Mouse (Mus musculus): Measurements from ENCODE around the gene Nnmt.

The Nnmt gene

GRCm38 (mm10) chr9:48604939-48605598 is at the start of gene Nnmt:
Gene Nnmt (minus strand): TSS chr9:48605153.
- DNase-seq = no peak

- no peak for DNase-seq
These were observed 49.8 kb upstream of the Nnmt start for GRCm38 (mm10) chr9:48654730-48655129.

DNA sequence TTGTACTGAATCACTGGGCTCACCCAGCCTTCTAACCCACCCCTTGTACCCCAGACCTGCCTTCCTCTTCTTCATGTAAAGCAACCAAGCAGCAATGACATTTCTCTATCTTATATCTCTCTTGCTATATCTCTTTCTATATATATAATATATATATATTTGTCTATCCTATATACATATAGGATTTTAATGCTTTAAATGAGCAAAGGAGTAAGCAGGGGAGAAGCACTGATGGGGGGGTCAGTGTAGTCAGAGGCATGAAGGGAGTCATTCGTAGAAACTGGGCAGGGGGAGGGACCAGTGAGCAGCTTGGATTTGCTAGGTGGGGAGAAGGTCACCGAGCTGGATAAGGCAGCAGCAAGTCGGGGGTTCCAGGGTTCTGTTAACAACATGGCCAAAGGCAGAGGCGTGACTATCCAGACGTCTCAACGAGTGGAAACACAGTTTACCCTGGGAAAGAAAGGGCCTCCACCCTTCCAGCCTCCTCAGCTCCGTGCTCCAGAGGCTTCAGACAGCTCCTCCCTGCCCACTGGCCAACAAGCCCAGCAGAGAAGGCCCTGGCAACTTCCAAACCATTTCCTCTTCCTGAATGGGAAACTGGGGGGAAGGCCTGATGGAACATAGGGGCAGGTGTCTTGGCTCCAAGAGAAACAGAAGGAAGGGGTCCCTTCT is 48.6 kb upstream of the Nnmt start:
- no peak for DNase-seq

DNA sequence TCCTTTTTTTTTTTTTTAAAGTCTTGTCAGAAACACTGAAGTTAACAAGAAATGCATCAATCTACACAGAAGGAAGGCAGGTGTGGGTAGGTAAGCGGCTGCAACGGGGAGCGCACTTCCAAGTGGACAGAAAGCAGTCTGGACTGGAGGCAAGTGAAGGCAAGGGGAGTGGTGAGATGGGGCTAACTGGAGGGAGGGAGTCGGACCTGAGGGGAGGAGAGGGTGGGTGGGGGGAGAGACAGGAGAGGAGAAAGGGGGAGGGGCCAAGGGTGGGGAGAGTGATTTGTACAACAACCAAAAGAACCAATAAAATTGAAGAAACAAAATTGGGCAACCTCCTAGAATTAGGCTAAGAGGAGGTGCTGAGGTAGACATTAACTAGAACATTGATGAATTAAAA is 47.1 kb upstream of the Nnmt start:
- DNase-seq = no peak

- no peak for DNase-seq
These were observed 45.9 kb upstream of the Nnmt start for GRCm38 (mm10) chr9:48650846-48651245.

DNA sequence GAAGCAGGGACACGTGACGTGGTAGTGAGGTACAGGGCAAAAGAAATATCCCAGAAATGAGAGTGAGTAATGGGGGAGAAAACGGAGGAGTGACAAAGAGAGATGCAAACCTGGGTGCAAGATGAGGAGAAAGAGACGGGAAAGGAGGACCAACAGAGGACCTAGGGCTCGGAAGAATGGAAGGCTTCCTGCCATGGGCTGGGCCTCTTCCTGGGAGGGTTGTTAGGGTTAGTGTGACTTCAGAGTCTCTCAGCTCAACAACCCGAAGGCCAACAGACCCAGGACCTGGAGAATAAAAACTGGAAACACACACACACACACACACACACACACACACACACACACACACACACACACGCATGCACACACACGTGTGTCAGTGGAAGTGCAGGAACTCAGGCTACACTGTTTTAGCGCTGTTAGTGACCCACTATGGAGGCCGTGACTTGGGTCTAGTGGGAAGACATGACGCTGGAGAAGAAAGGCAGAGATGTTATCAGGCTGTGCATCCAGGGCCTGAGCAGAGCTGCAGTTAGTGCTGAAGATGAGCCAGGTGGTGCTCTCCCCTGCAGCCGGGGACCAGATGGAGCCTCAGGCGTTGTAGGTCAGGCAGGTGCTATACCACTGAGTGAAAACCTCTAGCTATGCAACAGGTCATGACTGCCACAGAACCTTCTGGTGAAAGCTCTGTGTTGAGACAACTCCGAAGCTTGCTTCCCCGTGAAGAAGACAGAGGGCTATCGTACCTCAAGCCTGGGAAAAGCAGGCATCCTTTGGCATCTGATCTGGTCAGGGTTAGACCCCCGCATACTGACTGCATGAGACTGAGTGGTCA is 45.1 kb upstream of the Nnmt start:
- DNase-seq = peak; percentile 67

DNA sequence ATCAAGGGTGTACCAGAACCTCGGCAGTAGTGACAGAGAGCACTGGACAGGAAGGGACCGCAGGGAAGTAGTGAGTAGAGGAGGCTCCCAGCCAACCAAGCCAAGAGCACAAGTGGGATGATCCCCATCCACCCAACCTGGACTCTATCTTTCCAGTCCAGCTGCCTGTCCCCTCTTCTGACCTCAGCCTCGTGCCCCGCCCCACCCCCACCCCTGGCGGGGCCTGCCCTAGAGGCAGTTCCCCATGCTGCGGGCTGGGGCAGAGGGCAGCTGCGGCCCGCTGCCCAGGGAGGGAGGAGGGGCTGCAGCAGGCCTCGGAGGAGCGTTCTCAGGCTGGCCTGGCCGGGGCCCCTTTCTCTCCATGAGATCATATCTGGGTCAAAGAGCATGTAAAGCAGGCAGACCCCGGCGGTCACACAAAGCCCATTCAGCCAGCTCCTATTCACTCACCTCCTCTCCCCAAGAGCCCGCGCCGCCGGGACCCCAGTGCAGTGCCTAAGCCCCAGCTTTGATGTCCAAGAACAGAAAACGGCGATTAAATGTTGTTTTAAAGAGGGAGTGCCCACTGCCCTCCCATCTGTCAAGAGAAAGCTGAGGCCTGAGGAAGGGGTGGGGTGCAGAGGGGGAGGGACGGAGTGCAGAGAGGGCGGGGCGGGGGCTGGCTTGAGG is 44.3 kb upstream of the Nnmt start:
- DNase-seq = peak; percentile 29

- DNase-seq = no peak
These were observed 43.5 kb upstream of the Nnmt start for GRCm38 (mm10) chr9:48648285-48649097.

- DNase-seq = no peak
These were observed 42.8 kb upstream of the Nnmt start for GRCm38 (mm10) chr9:48647648-48648284.

DNA sequence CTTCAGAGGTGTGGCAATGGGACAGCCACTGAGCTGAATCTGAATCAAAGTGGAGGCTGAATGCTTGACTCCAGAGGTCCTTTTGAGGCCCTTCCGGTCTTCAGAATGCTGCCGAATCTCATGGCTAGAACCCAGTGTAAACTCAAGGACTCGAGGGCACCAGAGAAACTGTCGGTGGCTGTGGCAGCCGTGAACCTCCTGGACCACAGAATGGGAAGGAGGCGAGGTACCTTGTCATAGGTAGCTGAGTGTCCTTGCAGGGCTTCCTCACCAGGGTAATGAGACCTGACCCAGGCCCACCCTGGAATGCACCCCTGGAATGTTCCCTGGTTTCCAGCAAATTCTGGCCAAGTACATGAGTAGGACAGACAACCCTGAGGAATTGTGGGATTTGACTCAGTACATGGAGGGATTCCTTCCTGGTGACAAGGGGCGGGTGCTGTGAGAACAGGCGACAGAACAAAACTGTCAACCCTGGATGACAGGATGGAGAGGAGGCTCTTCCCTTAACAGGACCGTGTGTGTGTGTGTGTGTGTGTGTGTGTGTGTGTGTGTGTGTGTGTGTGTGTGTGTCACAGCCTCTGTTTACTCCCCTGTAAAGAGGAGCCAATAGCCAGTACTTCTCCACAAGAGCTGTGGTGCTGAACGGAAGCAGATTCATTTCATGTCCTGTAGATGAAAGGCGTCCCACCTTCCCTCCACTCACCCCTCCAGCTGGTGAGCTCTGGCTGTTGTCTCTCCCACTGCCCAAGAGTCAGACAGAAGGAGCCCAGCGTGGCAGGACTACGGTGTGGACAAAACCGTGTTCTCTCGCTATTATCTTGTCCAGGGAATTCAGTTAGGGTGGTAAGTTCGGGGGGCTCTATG is 42.1 kb upstream of the Nnmt start:
- DNase-seq = no peak

- peak; percentile 73 for DNase-seq
These were observed 41.3 kb upstream of the Nnmt start for GRCm38 (mm10) chr9:48646251-48646650.

- no peak for DNase-seq
These were observed 40.7 kb upstream of the Nnmt start for GRCm38 (mm10) chr9:48645648-48646126.

- DNase-seq = peak; percentile 45
These were observed 40.1 kb upstream of the Nnmt start for GRCm38 (mm10) chr9:48644926-48645647.

- no peak for DNase-seq
These were observed 39.4 kb upstream of the Nnmt start for GRCm38 (mm10) chr9:48644376-48644775.

DNA sequence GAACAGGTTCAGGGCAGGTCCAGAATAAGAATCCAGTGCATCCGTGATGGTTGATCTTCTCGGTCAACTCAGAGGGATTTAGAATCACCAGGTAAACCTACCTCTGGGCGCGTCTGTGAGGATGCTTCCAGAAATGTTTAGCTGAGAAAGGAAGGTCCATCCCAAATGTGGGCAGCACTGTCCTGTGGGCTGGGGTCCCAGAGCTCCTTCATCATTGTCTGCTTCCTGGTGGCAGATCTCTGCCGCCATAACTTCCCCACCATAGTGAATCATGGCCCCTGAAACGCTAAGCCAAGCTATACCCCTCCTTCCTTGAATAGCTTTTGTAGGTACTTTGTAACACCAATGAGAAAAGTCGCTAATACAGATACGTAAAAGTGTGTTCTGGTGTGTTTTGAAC is 36.7 kb upstream of the Nnmt start:
- DNase-seq = no peak

DNA sequence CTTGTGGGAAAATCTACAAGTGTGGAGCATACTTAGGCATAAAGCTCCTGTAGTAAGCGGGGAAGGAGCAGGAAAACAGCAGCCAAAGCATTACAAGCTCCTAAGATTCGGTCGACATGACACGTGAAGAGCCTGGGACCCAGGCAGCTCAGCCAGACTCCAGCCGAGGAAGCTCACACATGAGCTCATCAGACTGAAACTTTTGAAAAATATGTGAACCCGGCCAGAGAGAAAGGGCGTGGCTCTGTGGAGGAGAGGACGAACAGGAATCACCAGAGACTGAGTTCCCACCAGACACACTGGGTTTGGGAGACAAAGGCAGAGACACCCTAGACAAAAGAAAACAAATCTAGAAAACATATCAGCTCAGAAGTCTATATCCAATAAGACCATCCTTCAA is 35.9 kb upstream of the Nnmt start:
- no peak for DNase-seq

DNA sequence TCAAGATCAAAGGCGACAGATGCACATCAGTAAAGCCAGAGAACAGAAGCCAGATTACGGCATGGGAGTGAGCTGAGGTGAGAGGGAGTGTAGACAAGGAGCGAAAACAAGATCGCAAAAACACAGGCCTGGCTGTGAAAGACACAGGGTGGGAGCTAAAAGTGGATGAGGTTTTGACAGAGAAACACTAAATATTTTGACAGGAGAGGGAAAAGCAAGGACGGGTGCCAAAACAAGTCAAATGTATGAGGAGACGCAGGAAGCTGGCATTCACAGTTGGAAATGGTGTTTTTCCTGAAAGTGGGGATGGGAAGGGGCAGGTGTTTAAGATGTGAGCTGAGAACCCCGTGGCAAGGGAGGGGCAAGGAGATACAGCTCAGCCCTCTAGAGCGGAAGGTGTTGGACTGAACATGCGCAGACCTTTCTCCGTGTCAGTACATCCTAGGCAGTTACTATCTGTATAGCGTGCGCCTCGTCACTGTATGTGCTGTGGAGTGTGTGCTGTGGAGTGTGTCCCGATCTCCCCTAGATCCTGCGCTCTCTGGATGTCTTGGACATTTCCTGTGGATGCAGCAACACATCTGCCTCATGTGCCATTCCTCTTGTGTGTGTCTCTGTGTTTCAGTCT is 33.3 kb upstream of the Nnmt start:
- DNase-seq = no peak

DNA sequence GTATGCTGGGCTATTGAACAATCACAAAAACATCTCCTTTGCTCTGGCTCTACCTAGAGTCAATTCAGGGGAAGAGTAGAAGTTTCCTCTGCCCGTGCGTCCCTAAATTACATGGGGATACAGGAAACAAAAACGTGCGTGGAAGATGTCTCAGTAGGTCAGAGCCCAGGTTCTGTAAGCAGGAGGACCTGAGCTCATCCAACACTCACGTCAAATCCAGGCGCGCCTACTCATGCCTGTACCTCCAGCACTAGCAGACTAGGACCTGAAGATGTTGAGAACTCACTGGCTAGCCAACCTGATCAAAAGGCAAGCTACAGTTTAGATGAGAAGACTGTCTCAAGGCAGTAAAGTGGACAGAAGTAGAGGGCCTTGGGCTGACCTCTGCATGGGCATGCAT is 32.2 kb upstream of the Nnmt start:
- no peak for DNase-seq

GRCm38 (mm10) chr9:48635576-48636350 is 30.8 kb upstream of the Nnmt start:
- DNase-seq = no peak

All from thymus, postnatal 14 days (tissue).